Mouse (Mus musculus) forebrain, embryonic 14.5 days (tissue): Measurements from ENCODE around the gene Itpr1. TPM values are rescaled to one million over a fixed set of nuclear protein-coding genes. Genes with fewer than 3 reads are reported as not detected.
A peak's percentile ranks its signal among the peaks of the same experiment; 100 is the strongest.

ENCODE experiments used
- ATAC-seq: fragments of 200-750 bp; cut with Nextera tagmentation; 2 replicates; pipeline ENCODE4 v1.8.0; 2017; ENCODE audit warnings: mild to moderate bottlenecking, moderate library complexity
- DNase-seq: peaks from one replicate; pipeline ENCODE4 v3.0.0-alpha.2; 2015; ENCODE audit warnings: low spot score
- H3K27ac ChIP-seq: fragments of 300-500 bp; sonication (generic); 2 replicates; pipeline ENCODE4 v1.5.1; 2014; ENCODE audit warnings: low read depth, mild to moderate bottlenecking, control low read depth, low read length, moderate library complexity
- H3K27me3 ChIP-seq: fragments of 300-500 bp; sonication (generic); replicated peaks from 2 replicates; pipeline ENCODE4 v1.6.1; 2014; ENCODE audit warnings: low read length, control low read depth, mixed read lengths; ENCODE audit not compliant: control insufficient read depth, insufficient read depth
- H3K36me3 ChIP-seq: fragments of 300-500 bp; sonication (generic); 2 replicates; pipeline ENCODE4 v1.6.1; 2014; ENCODE audit warnings: low read length, control low read depth; ENCODE audit not compliant: control insufficient read depth, insufficient read depth
- H3K4me1 ChIP-seq: fragments of 300-500 bp; sonication (generic); 2 replicates; pipeline ENCODE4 v1.6.1; 2014; ENCODE audit warnings: antibody characterized with exemption, low read length, control low read depth; ENCODE audit not compliant: control insufficient read depth, insufficient read depth
- H3K4me2 ChIP-seq: fragments of 300-500 bp; sonication (generic); 2 replicates; pipeline ENCODE4 v1.6.1; 2014; ENCODE audit warnings: mild to moderate bottlenecking, control low read depth, low read length
- H3K4me3 ChIP-seq: fragments of 300-500 bp; sonication (generic); 2 replicates; pipeline ENCODE4 v1.5.1; 2014; ENCODE audit warnings: low read depth, low read length, control low read depth
- H3K9ac ChIP-seq: fragments of 300-500 bp; sonication (generic); 2 replicates; pipeline ENCODE4 v1.6.1; 2014; ENCODE audit warnings: mild to moderate bottlenecking, low read length, control low read depth, moderate library complexity
- H3K9me3 ChIP-seq: fragments of 300-500 bp; sonication (generic); replicated peaks from 2 replicates; pipeline ENCODE4 v1.6.1; 2016; ENCODE audit warnings: low read length, control low read depth, mixed read lengths; ENCODE audit not compliant: control insufficient read depth
- WGBS: fragments of 180-500 bp; shearing (Covaris S2); extraction: QIAGEN DNeasy Blood & Tissue Kit; methylation state at CpG from one replicate; pipeline ENCODE4 v1.1.7; 2014; 5-methylcytosine and 5-hydroxymethylcytosine counted together
- polyA plus RNA-seq: library from polyadenylated mRNA; unstranded; fragments of >200 nt; fragmentation: Nextera tagmentation; extraction: Ambion mirVana; gene quantifications from 2 replicates; pipeline ENCODE4 v1.2.1, GENCODE M21; 2014

Gene Itpr1
- 5.2 and 8.5 TPM in 2 replicates for polyA plus RNA-seq

DNA sequence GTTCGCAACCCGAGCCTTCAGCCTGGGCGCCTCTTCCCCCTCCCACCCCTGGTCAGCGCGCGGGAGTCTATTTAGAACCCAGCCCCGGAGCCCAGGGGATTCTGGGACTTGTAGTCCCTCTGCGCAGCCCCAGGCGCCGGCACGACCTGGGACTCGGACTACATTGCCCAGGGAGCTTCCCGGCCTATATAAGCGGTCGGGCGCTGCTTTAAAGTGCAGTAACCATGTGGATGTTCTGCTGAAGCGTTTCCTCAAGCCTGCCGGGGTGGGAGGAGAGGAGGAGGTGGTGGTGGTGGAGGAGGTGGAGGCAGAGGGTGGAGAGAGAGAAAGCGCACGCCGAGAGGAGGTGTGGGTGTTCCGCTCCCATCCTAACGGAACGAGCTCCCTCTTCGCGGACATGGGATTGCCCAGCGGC, at the start of gene Itpr1:
Gene Itpr1, plus strand, starts transcription at position 216 of the 415 bp plus-strand sequence.
- H3K4me3 ChIP-seq, result peak within 1 kb of the TSS; percentile 66
- H3K36me3 ChIP-seq, result no peaks in the 10 kb centered on the region
- H3K27ac ChIP-seq, result no peak within 1 kb of the TSS
- peak within 1 kb of the TSS; percentile 61 for H3K9ac ChIP-seq
- no peaks in the 10 kb centered on the region for H3K9me3 ChIP-seq
- peaks cover 3% of the 10 kb centered on the region; the same call in 1 of the 2 replicates for H3K4me1 ChIP-seq
- WGBS, result under 1% methylated on average over 22 of the region's 27 CpGs
- ATAC-seq, result peak; percentile 100
- peak within 1 kb of the TSS; percentile 89 for H3K4me2 ChIP-seq
- H3K27me3 ChIP-seq, result no peaks in the 10 kb centered on the region
- peak; percentile 98 for DNase-seq

DNA sequence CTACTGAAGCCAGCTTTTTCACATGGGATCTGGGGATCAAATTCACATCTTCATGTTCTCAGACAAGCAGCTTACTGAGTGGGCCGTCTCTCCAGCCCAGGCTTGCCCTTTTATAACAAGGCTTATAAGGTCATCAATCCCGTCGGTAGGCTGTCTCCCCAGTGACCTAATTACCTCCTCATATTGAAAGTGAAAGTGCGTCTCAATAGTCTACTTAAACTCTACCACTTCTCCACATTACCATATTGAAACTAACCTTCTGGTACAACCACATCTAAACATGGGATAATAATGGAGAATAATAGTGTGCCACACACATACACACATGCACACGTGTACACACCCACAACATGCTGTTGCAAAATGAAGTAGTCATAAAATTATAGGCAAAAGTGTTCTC, 48.0 kb upstream of the Itpr1 start:
- Histone ChIP-seq H3K27me3 (no peaks in the 10 kb centered on the region), H3K4me3 (no peak overlapping the region), H3K36me3 (no peaks in the 10 kb centered on the region), H3K9me3 (no peaks in the 10 kb centered on the region), H3K9ac (no peak overlapping the region), H3K4me2 (no peak overlapping the region), H3K4me1 (no peaks in the 10 kb centered on the region), H3K27ac (no peak overlapping the region)
- WGBS, result 73% methylated on average over 5 of the region's 5 CpGs
- no peak for ATAC-seq
- DNase-seq, result no peak

DNA sequence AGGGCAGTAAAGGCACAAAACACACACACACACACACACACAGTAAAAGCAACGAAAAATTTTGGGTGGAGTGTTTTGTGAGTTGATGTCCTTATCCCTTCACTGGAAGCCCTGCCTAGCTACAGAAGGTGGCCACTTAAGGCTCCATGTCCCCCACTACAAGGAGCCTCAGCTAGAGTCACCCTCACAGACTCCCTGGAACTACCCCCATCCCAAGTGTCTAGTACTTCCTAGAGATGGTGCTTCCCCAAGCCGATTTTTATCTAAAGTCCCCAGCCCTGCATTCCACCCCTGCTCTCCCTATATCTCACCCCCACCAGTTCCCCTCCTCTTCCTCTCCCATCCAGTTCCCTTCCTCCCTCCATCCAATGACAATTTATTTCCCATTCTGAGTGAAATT, 47.3 kb upstream of the Itpr1 start:
- H3K4me1 ChIP-seq, result no peaks in the 10 kb centered on the region
- no peaks in the 10 kb centered on the region for H3K36me3 ChIP-seq
- H3K4me2 ChIP-seq, result no peak overlapping the region
- ATAC-seq, result no peak
- 92% methylated on average over 2 of the region's 2 CpGs for WGBS
- DNase-seq, result no peak
- H3K27ac ChIP-seq, result no peak overlapping the region
- no peak overlapping the region for H3K4me3 ChIP-seq
- H3K9me3 ChIP-seq, result no peaks in the 10 kb centered on the region
- no peaks in the 10 kb centered on the region for H3K27me3 ChIP-seq
- no peak overlapping the region for H3K9ac ChIP-seq

DNA sequence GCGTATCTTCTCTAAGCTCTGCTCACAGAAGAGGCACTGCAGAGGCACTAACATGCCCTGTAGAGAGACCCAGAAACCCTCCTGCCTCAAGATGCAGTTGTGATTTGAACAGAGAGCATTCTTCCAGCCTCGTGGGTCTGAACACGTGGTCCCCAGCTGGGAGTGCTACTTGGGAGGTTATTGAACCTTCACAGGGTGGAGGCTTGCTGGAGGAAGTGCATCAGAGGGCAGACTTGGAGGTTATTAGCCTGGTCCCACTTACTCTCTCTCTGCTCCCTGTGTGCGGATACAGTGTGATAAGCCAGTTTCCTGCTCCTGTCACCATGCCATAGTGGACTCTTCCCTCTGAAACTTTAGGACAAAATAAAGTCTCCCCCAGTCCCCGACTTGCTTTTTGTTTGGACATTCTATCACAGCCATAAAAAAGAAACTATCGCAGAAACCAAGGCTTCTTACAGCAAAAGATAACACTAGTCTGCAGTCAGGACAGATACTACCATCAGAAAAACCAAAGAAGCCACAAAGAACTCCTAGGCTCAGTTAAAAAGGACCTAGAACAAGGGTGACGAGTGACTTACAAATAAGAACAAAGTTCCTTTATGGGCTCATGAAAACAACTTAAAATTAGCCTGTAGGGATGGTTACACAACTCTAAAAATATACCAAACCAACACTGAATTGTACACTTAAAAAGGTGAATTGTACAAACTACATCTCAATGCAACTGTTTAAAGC, 44.8 kb upstream of the Itpr1 start:
- WGBS, result 81% methylated on average over 7 of the region's 7 CpGs
- Histone ChIP-seq H3K4me1 (no peaks in the 10 kb centered on the region), H3K36me3 (peaks cover 12% of the 10 kb centered on the region), H3K4me3 (no peak overlapping the region), H3K4me2 (no peak overlapping the region), H3K9me3 (no peaks in the 10 kb centered on the region), H3K27me3 (no peaks in the 10 kb centered on the region), H3K9ac (no peak overlapping the region), H3K27ac (no peak overlapping the region)
- ATAC-seq (no peak), DNase-seq (no peak)

DNA sequence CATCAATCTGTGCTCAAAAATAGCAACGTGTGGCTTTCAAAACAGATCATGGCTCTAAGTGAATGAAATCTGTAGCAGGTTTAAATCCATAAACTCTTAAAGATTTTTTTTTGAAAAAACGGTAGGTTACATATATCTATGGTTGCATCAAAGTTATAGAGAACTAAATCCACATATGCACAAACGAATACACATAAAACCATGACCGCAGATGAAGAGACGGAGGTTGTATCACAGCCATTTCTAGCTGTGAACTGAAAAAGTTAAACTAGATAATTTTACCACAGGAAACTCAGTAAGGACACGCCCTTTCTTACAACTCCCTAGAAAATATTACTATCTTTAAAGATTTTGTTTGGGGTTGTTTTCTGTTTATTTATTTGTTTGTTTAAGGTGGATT, 44.2 kb upstream of the Itpr1 start:
- H3K27me3 ChIP-seq, result no peaks in the 10 kb centered on the region
- H3K4me3 ChIP-seq, result no peak overlapping the region
- H3K9me3 ChIP-seq, result no peaks in the 10 kb centered on the region
- H3K9ac ChIP-seq, result no peak overlapping the region
- WGBS, result 94% methylated on average over 6 of the region's 6 CpGs
- no peak for DNase-seq
- H3K36me3 ChIP-seq, result peaks cover 13% of the 10 kb centered on the region
- no peak for ATAC-seq
- no peak overlapping the region for H3K27ac ChIP-seq
- H3K4me1 ChIP-seq, result no peaks in the 10 kb centered on the region
- H3K4me2 ChIP-seq, result no peak overlapping the region

DNA sequence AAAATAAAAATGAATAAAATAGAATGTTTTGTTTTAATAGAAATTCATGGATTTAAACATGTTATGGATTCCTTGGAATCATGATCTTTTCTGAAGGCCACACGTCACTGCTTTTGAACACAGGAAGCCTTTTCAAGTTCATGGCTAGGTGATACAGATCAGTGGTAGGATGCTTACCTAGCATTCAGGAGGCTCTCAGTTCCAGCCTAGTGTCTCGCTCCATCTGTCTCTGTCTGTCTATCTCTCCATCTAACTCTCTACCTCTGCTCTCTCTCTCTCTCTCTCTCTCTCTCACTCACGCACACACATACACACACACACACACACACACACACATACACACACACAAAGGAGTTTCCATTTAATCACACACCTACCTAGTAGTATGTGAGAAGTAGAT, 43.4 kb upstream of the Itpr1 start:
- Histone ChIP-seq H3K4me3 (no peak overlapping the region), H3K9me3 (no peaks in the 10 kb centered on the region), H3K4me2 (no peak overlapping the region), H3K27ac (no peak overlapping the region), H3K9ac (no peak overlapping the region), H3K36me3 (peaks cover 15% of the 10 kb centered on the region), H3K27me3 (no peaks in the 10 kb centered on the region), H3K4me1 (no peaks in the 10 kb centered on the region)
- no peak for DNase-seq
- no peak for ATAC-seq
- 97% methylated on average over 3 of the region's 3 CpGs for WGBS

DNA sequence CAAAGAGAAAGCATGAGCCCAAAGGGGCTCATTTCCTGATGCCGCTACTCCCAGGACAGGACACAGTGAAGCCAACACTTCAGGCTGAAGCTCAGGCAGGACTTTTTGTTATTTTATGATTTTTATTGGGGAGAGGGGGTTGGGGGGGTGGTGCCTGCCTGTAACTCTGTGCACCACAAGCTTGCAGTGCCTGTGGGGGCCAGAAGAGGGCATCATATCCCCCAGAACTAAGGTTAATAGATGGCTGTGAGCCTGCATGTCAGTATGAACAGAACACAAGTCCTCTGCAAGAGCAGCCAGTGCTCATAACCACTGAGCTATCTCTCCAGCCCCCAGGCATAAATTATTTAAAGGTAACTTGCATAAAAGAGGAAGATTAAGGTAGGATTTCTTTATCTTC, 40.7 kb upstream of the Itpr1 start:
- DNase-seq (no peak), ATAC-seq (no peak)
- no peaks in the 10 kb centered on the region for H3K27me3 ChIP-seq
- no peak overlapping the region for H3K4me3 ChIP-seq
- H3K4me2 ChIP-seq, result no peak overlapping the region
- no peak overlapping the region for H3K9ac ChIP-seq
- 96% methylated on average over 1 of the region's 1 CpGs for WGBS
- H3K36me3 ChIP-seq, result peaks cover 24% of the 10 kb centered on the region
- H3K9me3 ChIP-seq, result no peaks in the 10 kb centered on the region
- H3K4me1 ChIP-seq, result no peaks in the 10 kb centered on the region
- H3K27ac ChIP-seq, result no peak overlapping the region

DNA sequence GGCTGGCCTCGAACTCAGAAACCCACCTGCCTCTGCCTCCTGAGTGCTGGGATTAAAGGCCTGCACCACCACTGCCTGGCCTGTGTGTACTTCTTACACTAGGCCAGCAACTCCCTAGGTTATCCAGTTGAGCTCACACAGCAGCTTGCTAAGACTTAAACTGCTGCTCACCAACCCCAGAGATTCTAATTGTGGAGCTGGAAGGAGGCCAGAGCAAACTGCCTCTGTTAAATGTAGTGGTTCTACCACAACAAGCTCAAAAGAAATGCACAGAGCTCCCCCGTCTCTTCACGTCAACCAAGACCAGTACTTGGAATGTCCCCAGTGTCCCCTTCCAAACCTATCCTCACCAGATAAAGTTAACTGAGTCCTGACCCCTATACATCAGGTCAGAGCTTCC, 38.7 kb upstream of the Itpr1 start:
- H3K36me3 ChIP-seq, result peaks cover 24% of the 10 kb centered on the region
- no peak overlapping the region for H3K27ac ChIP-seq
- H3K4me1 ChIP-seq, result no peaks in the 10 kb centered on the region
- H3K27me3 ChIP-seq, result no peaks in the 10 kb centered on the region
- H3K9ac ChIP-seq, result no peak overlapping the region
- no peak for DNase-seq
- WGBS, result 88% methylated on average over 3 of the region's 3 CpGs
- H3K4me3 ChIP-seq, result no peak overlapping the region
- no peak overlapping the region for H3K4me2 ChIP-seq
- H3K9me3 ChIP-seq, result no peaks in the 10 kb centered on the region
- ATAC-seq, result no peak

DNA sequence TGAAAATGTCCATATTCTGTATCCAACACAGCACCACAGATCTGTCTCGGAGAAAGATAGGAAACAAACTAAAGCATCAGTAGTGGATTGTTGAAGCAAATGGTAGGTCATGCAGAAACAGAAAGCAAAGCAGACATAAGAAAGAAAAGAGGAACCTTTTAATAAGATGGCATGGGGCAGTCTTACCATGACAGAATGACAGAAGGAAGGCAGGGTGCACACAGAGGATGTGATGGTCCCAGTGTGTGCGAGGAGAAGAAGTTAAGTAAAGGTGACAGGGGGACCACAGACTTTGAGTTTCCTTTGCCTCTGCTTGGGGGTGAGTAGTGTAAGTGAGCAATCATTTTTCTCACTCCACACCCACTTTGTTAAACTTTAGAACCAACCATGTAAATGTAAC, 33.8 kb upstream of the Itpr1 start:
- Histone ChIP-seq H3K4me3 (no peak overlapping the region), H3K27me3 (no peaks in the 10 kb centered on the region), H3K9me3 (no peaks in the 10 kb centered on the region), H3K4me2 (no peak overlapping the region), H3K27ac (no peak overlapping the region), H3K4me1 (no peaks in the 10 kb centered on the region), H3K9ac (no peak overlapping the region), H3K36me3 (peaks cover 10% of the 10 kb centered on the region)
- DNase-seq, result no peak
- no peak for ATAC-seq
- WGBS, result 89% methylated on average over 2 of the region's 2 CpGs
